Mouse (Mus musculus) neural tube, embryonic 15.5 days (tissue): Measurements from ENCODE around the gene Nos1ap. TPM values are rescaled to one million over a fixed set of nuclear protein-coding genes. Genes with fewer than 3 reads are reported as not detected.

Experiments used
- ATAC-seq: fragments of 200-750 bp; cut with Nextera tagmentation; 2 replicates; pipeline ENCODE4 v1.8.0; 2017; ENCODE audit warnings: mild to moderate bottlenecking, moderate TSS enrichment, moderate library complexity; ENCODE audit not compliant: low FRiP score
- H3K27ac ChIP-seq: fragments of 300-500 bp; sonication (generic); replicated peaks from 2 replicates; pipeline ENCODE4 v1.5.1; 2015; ENCODE audit warnings: mild to moderate bottlenecking, inconsistent platforms
- H3K27me3 ChIP-seq: fragments of 300-500 bp; sonication (generic); replicated peaks from 2 replicates; pipeline ENCODE4 v1.6.1; 2015; ENCODE audit warnings: inconsistent platforms
- H3K36me3 ChIP-seq: fragments of 300-500 bp; sonication (generic); 2 replicates; pipeline ENCODE4 v1.6.1; 2015; ENCODE audit warnings: inconsistent platforms
- H3K4me1 ChIP-seq: fragments of 300-500 bp; sonication (generic); 2 replicates; pipeline ENCODE4 v1.6.1; 2015; ENCODE audit warnings: inconsistent platforms
- H3K4me2 ChIP-seq: fragments of 300-500 bp; sonication (generic); 2 replicates; pipeline ENCODE4 v1.6.1; 2015; ENCODE audit warnings: inconsistent platforms, mild to moderate bottlenecking, moderate library complexity
- H3K4me3 ChIP-seq: fragments of 300-500 bp; sonication (generic); replicated peaks from 2 replicates; pipeline ENCODE4 v1.5.1; 2015; ENCODE audit warnings: mild to moderate bottlenecking, inconsistent platforms
- H3K9ac ChIP-seq: fragments of 300-500 bp; sonication (generic); replicated peaks from 2 replicates; pipeline ENCODE4 v1.6.1; 2015; ENCODE audit warnings: mild to moderate bottlenecking, inconsistent platforms
- H3K9me3 ChIP-seq: fragments of 300-500 bp; sonication (generic); replicated peaks from 2 replicates; pipeline ENCODE4 v1.6.1; 2016; ENCODE audit warnings: inconsistent platforms
- WGBS: fragments of 180-500 bp; shearing (Covaris S2); methylation state at CpG from one replicate; pipeline ENCODE4 v1.1.7; 2015; ENCODE audit warnings: mixed read lengths; 5-methylcytosine and 5-hydroxymethylcytosine counted together
- polyA plus RNA-seq: library from polyadenylated mRNA; unstranded; fragments of >200 nt; fragmentation: Nextera tagmentation; extraction: Ambion mirVana; gene quantifications from 2 replicates; pipeline ENCODE4 v1.2.1, GENCODE M21; 2015

Nos1ap gene
- polyA plus RNA-seq, 1 experiment from 2014 or later = 18.9 TPM

DNA sequence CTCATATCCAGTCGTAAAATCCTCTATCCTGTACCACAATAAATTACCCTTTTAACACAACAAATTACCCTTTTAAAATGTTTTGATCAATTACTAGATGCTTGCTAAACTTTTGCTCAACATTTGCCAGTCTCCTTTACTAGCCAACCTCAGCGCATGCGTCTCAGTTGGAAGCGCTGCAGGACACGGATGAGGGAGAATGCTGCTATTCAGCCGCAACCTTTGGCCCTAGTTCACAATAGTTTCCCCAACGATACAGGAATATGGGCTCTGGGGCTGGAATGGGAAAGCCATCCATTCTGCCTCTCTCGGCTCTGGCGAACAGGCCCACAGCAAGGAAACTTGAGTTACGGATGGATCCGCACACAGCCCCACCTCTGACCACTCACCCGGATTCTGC lies 75.4 kb downstream of the Nos1ap start:
- WGBS = 51% methylated on average over 12 of the region's 12 CpGs
- H3K4me3 ChIP-seq = no peak overlapping the region
- ATAC-seq = no peak

GRCm38 (mm10) chr1:170512429-170513097 lies 77.1 kb downstream of the Nos1ap start:
- Histone ChIP-seq H3K36me3 (no peaks in the 10 kb centered on the region), H3K27ac (no peak overlapping the region), H3K27me3 (no peaks in the 10 kb centered on the region), H3K4me3 (no peak overlapping the region), H3K4me1 (peaks cover 17% of the 10 kb centered on the region), H3K9me3 (no peaks in the 10 kb centered on the region), H3K9ac (no peak overlapping the region), H3K4me2 (no peak overlapping the region)
- peak; percentile 43 for ATAC-seq
- 42% methylated on average over 2 of the region's 3 CpGs for WGBS

More for the DNA sequence above, 75.4 kb downstream of the Nos1ap start:
- H3K9ac ChIP-seq = no peak overlapping the region
- H3K4me1 ChIP-seq = peaks cover 17% of the 10 kb centered on the region
- H3K4me2 ChIP-seq = no peak overlapping the region
- no peaks in the 10 kb centered on the region for H3K36me3 ChIP-seq
- no peak overlapping the region for H3K27ac ChIP-seq
- no peaks in the 10 kb centered on the region for H3K27me3 ChIP-seq
- no peaks in the 10 kb centered on the region for H3K9me3 ChIP-seq

DNA sequence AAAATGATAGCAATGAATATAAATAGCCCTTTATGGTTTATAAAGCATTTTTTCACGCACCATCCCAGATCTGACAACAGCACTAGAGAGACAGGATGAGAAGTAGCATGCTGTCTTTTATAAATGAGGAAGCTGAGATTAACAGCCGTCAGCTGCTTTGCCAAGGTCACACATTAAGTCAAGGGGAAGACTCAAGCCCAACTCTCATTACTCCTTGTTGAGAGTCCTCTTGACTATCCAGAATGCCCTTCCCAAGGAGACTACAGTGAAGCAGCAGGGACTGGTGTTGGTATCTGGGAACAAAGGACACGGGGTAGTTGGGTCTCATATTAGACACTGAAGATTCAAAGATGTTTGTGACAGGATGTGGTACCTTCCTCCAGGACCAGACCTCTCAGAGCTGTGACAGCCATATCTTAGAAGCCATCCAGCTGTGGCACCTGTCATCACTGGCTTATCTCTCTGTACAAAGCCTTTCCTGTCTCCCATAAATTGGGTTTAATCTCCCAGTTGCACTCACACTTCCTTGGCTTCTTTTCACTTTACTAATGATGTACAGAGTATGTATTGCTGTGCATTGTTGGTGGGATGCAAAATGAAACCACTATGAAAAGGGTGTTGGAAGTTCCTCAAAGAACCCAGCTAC lies 78.9 kb downstream of the Nos1ap start:
- no peak for ATAC-seq
- Histone ChIP-seq H3K36me3 (no peaks in the 10 kb centered on the region), H3K9me3 (no peaks in the 10 kb centered on the region), H3K4me2 (no peak overlapping the region), H3K4me1 (peaks cover 23% of the 10 kb centered on the region), H3K4me3 (no peak overlapping the region), H3K27me3 (no peaks in the 10 kb centered on the region), H3K9ac (no peak overlapping the region), H3K27ac (no peak overlapping the region; the same call in 1 of the 2 replicates)
- WGBS = 64% methylated on average over 3 of the region's 3 CpGs

- no peak overlapping the region for H3K9ac ChIP-seq
- 65% methylated on average over 6 of the region's 6 CpGs for WGBS
- H3K36me3 ChIP-seq = no peaks in the 10 kb centered on the region
- H3K4me2 ChIP-seq = no peak overlapping the region
- H3K27ac ChIP-seq = no peak overlapping the region
- H3K9me3 ChIP-seq = no peaks in the 10 kb centered on the region
- no peak overlapping the region for H3K4me3 ChIP-seq
- peaks cover 38% of the 10 kb centered on the region for H3K4me1 ChIP-seq
- no peak for ATAC-seq
- no peaks in the 10 kb centered on the region for H3K27me3 ChIP-seq
These were observed 83.4 kb downstream of the Nos1ap start for GRCm38 (mm10) chr1:170506309-170506708.

DNA sequence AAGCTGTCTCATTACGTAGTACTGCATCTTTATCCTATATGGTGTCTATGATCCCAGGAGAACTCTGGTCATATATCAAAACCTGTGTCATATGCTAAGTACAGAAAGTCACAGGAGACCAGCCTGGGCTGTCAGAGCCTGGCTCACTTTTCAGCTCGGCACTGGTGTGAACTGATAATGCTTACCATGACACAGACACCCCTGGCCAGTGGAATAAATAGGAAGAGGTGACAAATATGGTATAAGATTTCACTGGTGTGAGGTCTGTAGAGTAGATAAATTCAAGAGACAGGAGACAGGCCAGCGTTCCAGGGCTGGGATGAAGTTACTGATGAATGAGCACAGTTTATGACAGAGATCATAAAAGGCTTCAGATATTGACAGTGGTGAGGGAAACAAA lies 84.6 kb downstream of the Nos1ap start:
- H3K27me3 ChIP-seq = no peaks in the 10 kb centered on the region
- no peak for ATAC-seq
- no peak overlapping the region for H3K4me3 ChIP-seq
- no peaks in the 10 kb centered on the region for H3K36me3 ChIP-seq
- no peaks in the 10 kb centered on the region for H3K9me3 ChIP-seq
- no peak overlapping the region for H3K9ac ChIP-seq
- H3K4me1 ChIP-seq = peaks cover 31% of the 10 kb centered on the region
- no peak overlapping the region for H3K27ac ChIP-seq
- 73% methylated on average over 3 of the region's 3 CpGs for WGBS
- no peak overlapping the region for H3K4me2 ChIP-seq

DNA sequence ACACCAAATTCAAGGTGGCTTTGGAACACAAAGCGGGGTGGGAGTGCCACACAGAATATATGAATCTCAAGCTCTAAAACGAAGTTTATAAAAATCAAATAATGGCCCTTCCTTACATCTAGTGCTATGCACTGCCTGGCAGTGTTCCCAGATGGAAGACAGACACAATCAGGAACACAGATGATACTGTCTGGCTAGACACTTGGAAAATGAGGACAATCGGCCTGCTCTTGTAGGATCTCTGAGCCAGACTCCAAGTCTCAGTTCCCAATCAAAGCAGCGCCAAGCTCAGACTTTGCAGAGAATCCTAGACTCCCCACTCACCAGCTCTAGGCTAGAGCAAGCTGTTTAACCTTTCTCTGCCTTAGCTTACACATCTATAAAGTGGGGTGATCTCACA lies 85.3 kb downstream of the Nos1ap start:
- Histone ChIP-seq H3K9ac (no peak overlapping the region), H3K27ac (no peak overlapping the region), H3K4me2 (no peak overlapping the region), H3K4me3 (no peak overlapping the region), H3K27me3 (no peaks in the 10 kb centered on the region), H3K4me1 (peaks cover 30% of the 10 kb centered on the region), H3K36me3 (no peaks in the 10 kb centered on the region), H3K9me3 (no peaks in the 10 kb centered on the region)
- no peak for ATAC-seq
- 79% methylated on average over 4 of the region's 4 CpGs for WGBS

GRCm38 (mm10) chr1:170503277-170503739 lies 86.4 kb downstream of the Nos1ap start:
- ATAC-seq = no peak; the same call in 1 of the 2 replicates
- WGBS = 31% methylated on average over 4 of the region's 4 CpGs
- H3K9ac ChIP-seq = 0 out of 2 replicates have a peak overlapping the region, but pooled peaks have one; percentile 5

GRCm38 (mm10) chr1:170502491-170503276 lies 87.0 kb downstream of the Nos1ap start:
- Histone ChIP-seq H3K36me3 (no peaks in the 10 kb centered on the region), H3K4me2 (no peak overlapping the region), H3K4me1 (peaks cover 34% of the 10 kb centered on the region), H3K9ac (0 out of 2 replicates have a peak overlapping the region, but pooled peaks have one; percentile 5), H3K9me3 (no peaks in the 10 kb centered on the region), H3K27ac (peak overlapping the region; percentile 45; the same call in 1 of the 2 replicates), H3K27me3 (no peaks in the 10 kb centered on the region), H3K4me3 (no peak overlapping the region)
- ATAC-seq = no peak; the same call in 1 of the 2 replicates
- 26% methylated on average over 11 of the region's 11 CpGs for whole genome bisulfite sequencing

More at GRCm38 (mm10) chr1:170503277-170503739, 86.4 kb downstream of the Nos1ap start:
- no peaks in the 10 kb centered on the region for H3K36me3 ChIP-seq
- H3K4me2 ChIP-seq = no peak overlapping the region
- H3K27me3 ChIP-seq = no peaks in the 10 kb centered on the region
- H3K4me3 ChIP-seq = no peak overlapping the region
- peak overlapping the region; percentile 45; the same call in 1 of the 2 replicates for H3K27ac ChIP-seq
- H3K9me3 ChIP-seq = no peaks in the 10 kb centered on the region
- H3K4me1 ChIP-seq = peaks cover 34% of the 10 kb centered on the region

- ATAC-seq = no peak
- no peaks in the 10 kb centered on the region for H3K36me3 ChIP-seq
- H3K9me3 ChIP-seq = no peaks in the 10 kb centered on the region
- WGBS = 97% methylated on average over 1 of the region's 1 CpGs
- H3K9ac ChIP-seq = no peak overlapping the region
- no peak overlapping the region for H3K27ac ChIP-seq
- no peaks in the 10 kb centered on the region for H3K27me3 ChIP-seq
- no peak overlapping the region for H3K4me2 ChIP-seq
- H3K4me1 ChIP-seq = peaks cover 34% of the 10 kb centered on the region
- no peak overlapping the region for H3K4me3 ChIP-seq
These were observed 87.7 kb downstream of the Nos1ap start for GRCm38 (mm10) chr1:170501970-170502369.

DNA sequence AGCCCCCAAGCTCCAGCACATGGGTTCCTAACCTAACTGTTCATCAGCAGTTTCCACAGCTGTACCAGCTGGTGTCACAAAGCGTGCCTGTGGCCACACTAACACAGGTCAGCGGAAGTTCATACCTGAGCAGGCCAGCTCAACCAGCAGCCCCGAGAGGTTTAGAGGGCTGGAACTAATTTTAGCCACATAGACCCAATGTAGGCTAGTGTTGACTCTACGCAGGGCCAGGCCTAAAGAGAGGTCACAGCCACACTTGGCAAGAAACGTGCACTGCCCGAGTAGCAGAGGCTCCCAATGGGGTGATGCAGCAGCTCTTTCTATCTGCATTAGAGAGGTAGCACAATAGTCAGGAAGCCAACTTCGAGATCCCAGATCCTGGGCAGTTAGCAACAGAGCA lies 88.1 kb downstream of the Nos1ap start:
- no peaks in the 10 kb centered on the region for H3K36me3 ChIP-seq
- no peak overlapping the region for H3K9ac ChIP-seq
- 90% methylated on average over 7 of the region's 7 CpGs for WGBS
- peaks cover 34% of the 10 kb centered on the region for H3K4me1 ChIP-seq
- no peaks in the 10 kb centered on the region for H3K9me3 ChIP-seq
- no peak overlapping the region for H3K27ac ChIP-seq
- H3K4me2 ChIP-seq = no peak overlapping the region
- no peak for ATAC-seq
- no peak overlapping the region for H3K4me3 ChIP-seq
- H3K27me3 ChIP-seq = no peaks in the 10 kb centered on the region

DNA sequence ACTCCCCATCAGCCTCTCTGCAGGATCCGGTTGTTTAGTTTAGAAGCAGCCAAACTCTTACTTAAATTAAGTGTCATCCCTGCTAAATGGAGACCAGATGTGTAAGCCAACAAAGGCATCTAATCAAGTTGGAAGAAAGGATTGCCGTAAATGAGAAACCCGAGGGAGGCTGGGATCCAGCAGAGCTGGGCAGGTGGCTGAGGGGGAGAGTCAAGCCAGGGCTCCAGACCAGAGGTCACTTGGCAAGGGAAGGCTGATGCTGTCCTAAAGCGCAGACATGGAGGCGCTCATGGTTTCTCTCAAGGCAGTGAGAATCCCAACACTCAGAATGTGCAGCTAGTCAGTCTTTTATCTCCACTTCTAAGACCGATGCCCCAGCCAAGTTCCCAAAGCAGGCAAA lies 89.8 kb downstream of the Nos1ap start:
- no peak overlapping the region for H3K4me3 ChIP-seq
- H3K4me2 ChIP-seq = no peak overlapping the region
- ATAC-seq = no peak
- no peaks in the 10 kb centered on the region for H3K9me3 ChIP-seq
- H3K27me3 ChIP-seq = no peaks in the 10 kb centered on the region
- H3K27ac ChIP-seq = no peak overlapping the region
- WGBS = 53% methylated on average over 6 of the region's 6 CpGs
- H3K9ac ChIP-seq = no peak overlapping the region
- peaks cover 27% of the 10 kb centered on the region for H3K4me1 ChIP-seq
- no peaks in the 10 kb centered on the region for H3K36me3 ChIP-seq
